Mouse (Mus musculus) liver, adult 2 months (tissue): ENCODE data around the gene Ergic1.

Experiments
- CTCF ChIP-seq: fragments of 200-500 bp; IDR thresholded peaks from 2 replicates; pipeline ENCODE4 v1.5.1; 2011; ENCODE audit warnings: low read depth, low read length, control low read depth
- POLR2A ChIP-seq: fragments of 200-500 bp; IDR thresholded peaks from 2 replicates; pipeline ENCODE4 v1.6.1; 2011; ENCODE audit warnings: low read length, control low read depth; ENCODE audit not compliant: insufficient read depth; ENCODE audit errors: extremely low read depth

DNA sequence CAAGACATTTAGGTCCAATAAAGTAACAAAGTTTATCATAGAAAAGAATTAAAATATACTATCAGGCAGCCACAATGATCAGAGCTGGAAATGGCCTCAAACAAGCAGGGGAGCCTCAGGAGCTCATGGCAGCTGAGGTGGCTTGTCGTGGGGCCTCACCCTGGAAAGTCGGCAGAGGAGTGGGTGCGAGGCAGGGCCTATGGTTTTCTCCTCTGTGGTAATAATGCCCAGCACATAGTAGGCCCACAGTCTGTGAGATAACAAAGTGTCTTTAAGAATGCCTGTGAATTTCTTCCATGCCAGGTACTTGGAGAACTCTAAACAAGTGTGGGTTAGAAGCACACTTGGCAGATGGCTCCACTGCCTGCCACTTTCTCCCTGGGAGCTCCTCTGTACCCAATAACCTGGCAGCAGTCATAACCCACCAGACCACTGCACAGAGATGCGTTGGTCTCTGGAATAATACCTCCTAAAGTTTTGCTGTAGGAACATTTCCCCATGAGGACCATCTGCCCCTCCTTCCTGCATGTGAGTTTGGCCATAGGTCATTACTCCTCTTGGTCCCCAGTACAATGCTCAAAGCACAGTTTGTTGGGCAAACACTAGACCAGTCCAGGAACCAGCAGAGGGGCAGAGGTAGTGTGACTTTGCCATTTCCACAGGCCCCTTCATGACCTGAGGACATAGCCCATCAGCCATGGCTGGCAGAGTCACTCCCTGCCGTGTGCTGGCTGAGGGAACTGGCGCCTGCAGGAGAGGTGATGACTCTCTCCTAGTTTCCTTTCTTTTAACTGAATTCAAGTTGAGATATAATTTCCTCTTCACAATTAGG, 47.6 kb upstream of the Ergic1 start:
- no peak for TF ChIP-seq CTCF
- no peak for TF ChIP-seq POLR2A
